Mouse (Mus musculus) monocyte, adult 59 days (primary cell): ENCODE measurements around the gene Lsm14b. TPM values are rescaled to one million over a fixed set of nuclear protein-coding genes. Genes with fewer than 3 reads are reported as not detected.

Experiments used
- total RNA-seq, 2 experiments: library from RNA; stranded (reverse); gene quantifications; one replicate each; pipeline ENCODE4 v1.2.4; 2023

Gene Lsm14b
- total RNA-seq: 10 to 100 TPM; 28.8 to 30.9 TPM

GRCm38 (mm10) chr2:180024401-180025098, at the start of gene Lsm14b:
Gene Lsm14b (plus strand): TSS chr2:180024987.

DNA sequence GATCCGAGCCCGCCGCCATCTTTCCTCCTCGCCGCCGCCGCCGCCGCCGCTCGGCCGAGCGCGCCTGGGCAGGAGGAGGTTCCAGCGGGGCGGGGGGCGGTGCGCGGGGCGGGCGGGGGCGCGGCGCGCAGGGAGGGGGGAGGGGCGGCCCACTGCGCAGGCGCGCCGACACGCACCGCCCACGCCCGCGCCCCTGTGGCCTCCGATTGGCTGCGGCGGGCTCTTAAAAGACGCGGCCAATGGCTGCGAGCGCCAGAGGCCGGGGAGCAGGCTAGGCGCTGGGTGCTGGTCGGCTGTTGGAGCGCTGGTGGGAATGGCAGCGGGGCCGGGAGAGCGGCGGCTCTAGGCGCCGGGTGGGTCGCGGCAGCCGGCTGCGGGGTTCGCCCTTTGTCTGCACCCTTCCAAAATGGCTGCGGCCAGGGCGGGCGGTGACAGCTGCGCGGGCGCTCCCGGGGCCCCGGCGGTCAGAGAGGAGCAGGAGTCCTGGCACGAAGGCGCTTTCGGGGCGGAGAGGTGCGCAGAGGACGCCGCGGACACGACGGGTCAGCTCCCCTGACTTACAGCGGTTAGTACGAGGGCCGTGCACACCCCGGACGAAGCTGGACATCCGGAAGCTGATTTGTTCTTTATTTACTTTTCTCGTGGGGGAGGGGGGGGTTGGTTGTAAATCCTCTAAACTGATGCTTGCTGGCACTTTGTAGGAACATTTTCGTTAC, 48.0 kb upstream of the Lsm14b start, which contains the start of gene Taf4:
Gene Taf4, minus strand, starts transcription at position 19 of the 716 bp plus-strand sequence.

DNA sequence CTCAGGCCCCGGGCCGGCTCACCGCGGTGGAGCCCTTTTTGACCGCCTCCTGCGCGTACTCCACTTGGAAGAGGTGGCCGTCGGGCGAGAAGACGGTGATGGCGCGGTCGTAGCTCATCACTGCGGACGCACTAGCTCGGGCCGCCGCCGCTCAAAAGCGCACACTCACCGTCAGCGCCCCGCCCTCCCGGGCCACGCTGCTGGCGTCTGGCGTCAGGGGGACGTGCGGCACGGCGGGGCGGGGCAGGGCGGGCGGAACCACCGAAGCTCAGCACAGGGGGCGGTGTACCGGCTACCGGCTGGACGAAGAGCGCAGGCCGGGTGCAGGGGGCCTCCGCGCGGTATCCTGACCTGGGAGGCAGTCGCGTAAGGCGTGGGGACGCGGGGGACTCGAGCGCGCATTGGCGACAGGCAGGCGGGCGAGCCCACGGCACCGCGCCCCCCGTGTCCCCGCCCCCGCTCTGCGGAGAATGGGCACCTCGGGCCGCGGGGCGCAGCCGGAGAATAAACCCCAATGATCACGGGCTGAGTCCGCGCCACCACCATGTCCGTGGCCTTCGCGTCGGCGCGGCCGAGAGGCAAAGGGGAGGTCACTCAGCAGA, 17.6 kb downstream of the Lsm14b start, which contains the start of the genes Psma7 and Ss18l1:
Gene Psma7, minus strand, starts transcription at position 178 of the 602 bp plus-strand sequence.
Gene Ss18l1, plus strand, starts transcription at position 254 of the 602 bp plus-strand sequence.

DNA sequence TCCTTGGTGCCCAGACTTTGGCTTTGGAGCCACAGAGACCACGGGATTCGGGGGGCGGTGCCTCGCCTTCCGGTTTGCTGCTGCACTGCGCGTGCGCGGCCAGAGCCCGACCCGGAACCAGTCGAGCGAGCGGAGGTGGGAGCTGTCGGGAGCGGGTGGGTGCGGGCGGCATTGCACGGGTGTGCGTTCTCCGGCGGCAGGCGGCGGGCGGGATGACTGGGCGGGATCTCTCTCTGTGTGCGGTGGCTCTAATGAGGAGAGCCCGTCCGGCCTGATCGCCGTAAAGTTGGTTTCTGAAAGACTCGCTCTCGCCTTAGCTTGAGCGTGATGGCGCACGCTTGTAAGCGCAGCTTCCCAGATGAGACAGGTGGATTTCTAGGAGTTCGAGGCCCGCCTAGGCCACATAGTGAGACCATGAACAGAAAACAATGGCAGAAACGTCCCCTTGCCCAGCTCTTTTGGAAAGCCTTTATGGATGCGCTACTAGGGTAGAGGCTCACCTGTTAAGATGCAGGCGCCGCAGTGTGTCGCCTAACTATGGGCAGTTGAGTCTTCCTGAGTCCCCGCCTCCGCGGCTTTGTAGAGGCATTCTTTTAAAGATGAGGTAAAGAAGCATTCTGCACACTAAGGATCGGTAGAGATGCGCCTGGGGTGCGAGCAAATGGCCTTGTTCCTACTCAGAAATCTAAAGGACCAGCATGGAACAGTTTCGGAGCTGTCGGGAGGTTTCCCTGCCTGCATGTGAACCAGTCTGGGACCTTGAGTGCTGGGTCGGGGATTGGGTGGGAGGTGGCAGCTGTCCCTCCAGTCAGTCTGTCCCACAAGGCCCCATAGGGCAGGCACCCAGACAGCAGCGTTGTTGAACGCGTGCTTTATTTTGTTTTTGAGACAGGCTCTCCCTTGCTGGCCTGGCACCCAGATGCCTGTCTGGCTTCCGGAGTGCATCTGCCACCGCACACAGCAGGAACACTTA, 46.0 kb downstream of the Lsm14b start, which contains the start of gene Mtg2:
Gene Mtg2, plus strand, starts transcription at position 108 of the 973 bp plus-strand sequence.

Other genes with a start within 250 kb of the Lsm14b start
- gene Taf4, start 48.3 kb upstream of the Lsm14b start, total RNA-seq: 10 to 100 TPM; 32.3 to 32.5 TPM
- 100 to 1,000 TPM; 196 to 204 TPM for gene Psma7, start 17.4 kb downstream of the Lsm14b start, total RNA-seq
- gene Ss18l1, start 17.5 kb downstream of the Lsm14b start, total RNA-seq: 1 to 10 TPM; 6.5 to 7.3 TPM
- gene Mtg2, start 45.6 kb downstream of the Lsm14b start, total RNA-seq: 10 to 100 TPM; 11.7 to 13.2 TPM
- gene Hrh3, start 79.5 kb downstream of the Lsm14b start, total RNA-seq: not detected
- gene Osbpl2, start 94.3 kb downstream of the Lsm14b start, total RNA-seq: 10 to 100 TPM; 30.2 to 31.9 TPM
- 100 to 1,000 TPM in 1 of 2 experiments, 10 to 100 TPM in 1; 99.5 to 104 TPM for gene Adrm1, start 146.5 kb downstream of the Lsm14b start, total RNA-seq
- under 1 TPM in 1 of 2 experiments, not detected in 1; 0.05 TPM for gene Lama5, start 200.9 kb downstream of the Lsm14b start, total RNA-seq
- 1,000 to 10,000 TPM in 1 of 2 experiments, 100 to 1,000 TPM in 1; 824 to 1,285 TPM for gene Rps21, start 232.4 kb downstream of the Lsm14b start, total RNA-seq
- 10 to 100 TPM; 17.4 to 19.3 TPM for gene Cables2, start 248.5 kb downstream of the Lsm14b start, total RNA-seq